Mouse (Mus musculus) left cerebral cortex, adult 2 months (tissue): ENCODE measurements at regions not wholly inside any gene's neighbourhood (a gene's known extent, or its start where the extent isn't known, plus 50 kb on each side); places are given as distances from the start of the nearest gene placed in this dataset.
"Not testable (repeated sequence)": the region's sequence is repeated elsewhere in the genome, so short reads cannot be mapped to it uniquely, and the experiment has no call there.

Source experiments
- DNase-seq, 2 experiments: peaks; one replicate each; pipeline ENCODE4 v3.0.0; 2021 to 2022; ENCODE audit warnings: low spot score in 2 of 2, mixed read lengths in 1 of 2; ENCODE audit errors: extremely low spot score in 1 of 2
- H3K27ac ChIP-seq: fragments of 200-600 bp; 2 replicates; pipeline ENCODE4 v1.8.1; 2022
- H3K4me3 ChIP-seq: fragments of 200-600 bp; 2 replicates; pipeline ENCODE4 v1.8.1; 2022
- CTCF ChIP-seq: fragments of 200-600 bp; IDR thresholded peaks from 2 replicates; pipeline ENCODE4 v1.8.1; 2022; ENCODE audit warnings: antibody characterized with exemption, mild to moderate bottlenecking, moderate library complexity
- intact Hi-C: fragments of 180-260 bp; cut with DNase I; formaldehyde crosslinking; loops from one replicate; pipeline ENCODE4 v1.15.1; 2025

- DNase-seq = no peak
- no peak overlapping the region for H3K27ac ChIP-seq
- intact Hi-C loops = loop anchor here (2.0 kb wide), 1 partner anchor 197 kb away; no protein-coding TSS in a partner anchor
- H3K4me3 ChIP-seq = no peak overlapping the region
- no peak for TF ChIP-seq CTCF
Measured at GRCm38 (mm10) chr4:71291741-71292149, 466.0 kb downstream of the Gm11232 start.

GRCm38 (mm10) chr4:71291111-71291740, 466.5 kb downstream of the Gm11232 start:
- not testable (repeated sequence) for H3K4me3 ChIP-seq, H3K27ac ChIP-seq, DNase-seq
- intact Hi-C loops = loop anchor here (2.0 kb wide), 1 partner anchor 198 kb away; no protein-coding TSS in a partner anchor

- intact Hi-C loops = no loop called here
- Histone ChIP-seq H3K27ac (no peak overlapping the region), H3K4me3 (no peak overlapping the region)
- DNase-seq = no peak
- no peak for TF ChIP-seq CTCF
Measured at GRCm38 (mm10) chr4:71283147-71283546, 474.6 kb downstream of the Gm11232 start.

GRCm38 (mm10) chr4:71279710-71280109, 478.1 kb downstream of the Gm11232 start:
- Histone ChIP-seq H3K4me3 (no peak overlapping the region), H3K27ac (no peak overlapping the region)
- intact Hi-C loops = no loop called here
- TF ChIP-seq CTCF = no peak
- DNase-seq = no peak

- DNase-seq = no peak
- H3K4me3 ChIP-seq = no peak overlapping the region
- no peak overlapping the region for H3K27ac ChIP-seq
- intact Hi-C loops = no loop called here
- no peak for TF ChIP-seq CTCF
Measured at GRCm38 (mm10) chr4:71259897-71260296, 497.9 kb downstream of the Gm11232 start.

GRCm38 (mm10) chr4:71230497-71230872, 527.3 kb downstream of the Gm11232 start:
- no peak for TF ChIP-seq CTCF
- Histone ChIP-seq H3K4me3 (no peak overlapping the region), H3K27ac (no peak overlapping the region)
- intact Hi-C loops = no loop called here
- no peak for DNase-seq

- H3K4me3 ChIP-seq = no peak overlapping the region
- no peak overlapping the region for H3K27ac ChIP-seq
- intact Hi-C loops = no loop called here
- no peak for TF ChIP-seq CTCF
- DNase-seq = no peak
Measured at GRCm38 (mm10) chr4:71229796-71230496, 527.8 kb downstream of the Gm11232 start.

GRCm38 (mm10) chr4:71226653-71227052, 531.1 kb downstream of the Gm11232 start:
- TF ChIP-seq CTCF = no peak
- intact Hi-C loops = no loop called here
- DNase-seq = no peak
- Histone ChIP-seq H3K27ac (no peak overlapping the region), H3K4me3 (no peak overlapping the region)

- Histone ChIP-seq H3K27ac (no peak overlapping the region), H3K4me3 (no peak overlapping the region)
- no peak for TF ChIP-seq CTCF
- intact Hi-C loops = no loop called here
- DNase-seq = no peak
Measured at GRCm38 (mm10) chr4:71218060-71218459, 539.7 kb downstream of the Gm11232 start.

GRCm38 (mm10) chr4:71187801-71188200, 570.0 kb downstream of the Gm11232 start:
- no peak for DNase-seq
- no peak overlapping the region for H3K4me3 ChIP-seq
- intact Hi-C loops = no loop called here
- no peak overlapping the region for H3K27ac ChIP-seq
- TF ChIP-seq CTCF = no peak

GRCm38 (mm10) chr4:71177661-71178060, 580.1 kb downstream of the Gm11232 start:
- no peak for DNase-seq
- Histone ChIP-seq H3K4me3 (no peak overlapping the region), H3K27ac (no peak overlapping the region)
- TF ChIP-seq CTCF = no peak
- intact Hi-C loops = no loop called here

GRCm38 (mm10) chr4:71165802-71166201, 592.0 kb downstream of the Gm11232 start:
- intact Hi-C loops = no loop called here
- TF ChIP-seq CTCF = no peak
- DNase-seq = no peak
- no peak overlapping the region for H3K4me3 ChIP-seq
- H3K27ac ChIP-seq = no peak overlapping the region
